14 mouse cellular contexts compared by ENCODE assay signal in the genomic region with DNA sequence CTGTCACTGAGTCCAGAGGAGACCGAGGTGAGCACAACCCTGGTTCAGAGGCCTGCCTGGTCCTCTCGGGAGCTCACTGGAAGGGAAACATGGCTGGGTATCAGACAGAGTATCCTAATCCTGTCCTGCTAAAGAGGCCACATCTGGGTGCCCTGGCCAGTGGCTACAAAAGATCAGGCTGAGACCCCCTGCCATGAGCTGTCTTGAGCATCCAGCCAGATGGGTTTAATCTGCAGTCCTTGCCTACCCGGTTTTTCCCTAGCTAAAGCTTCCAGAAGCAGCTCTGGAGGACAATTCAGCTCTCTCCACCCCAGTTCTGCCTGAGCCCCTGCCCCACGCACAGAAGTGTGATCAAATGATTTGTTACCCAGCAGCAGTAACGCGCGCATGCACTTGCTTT.
"Had no signal": no experiment of that assay in that cellular context is flagged by ENCODE, and none has a peak within 500 bp of the region (broad histone marks: within the 10 kb centered on the region; RNA-seq: fewer than 3 reads in every experiment).

No protein-coding gene starts in this region.

- H3K27ac ChIP-seq: kidney, postnatal 0 days; left cerebral cortex, adult 2 months; limb, embryonic 10.5 days; liver, embryonic 15.5 days; midbrain, embryonic 10.5 days; midbrain, embryonic 15.5 days had no signal

- H3K4me1 ChIP-seq: liver, embryonic 15.5 days had no signal

- H3K9me3 ChIP-seq: limb, embryonic 10.5 days; liver, embryonic 15.5 days; midbrain, embryonic 10.5 days; midbrain, embryonic 15.5 days had no signal

- DNase-seq: kidney, adult 9 months; lung, embryonic 14.5 days; lung, postnatal 10 days; lung, postnatal 4 days; right cerebral cortex, adult 18-20 months; right cerebral cortex, postnatal 25 days; thymus, postnatal 36 days had no signal

- ATAC-seq: midbrain, embryonic 15.5 days had no signal

- H3K9ac ChIP-seq: liver, embryonic 15.5 days; lung, embryonic 14.5 days; midbrain, embryonic 15.5 days had no signal

- H3K27me3 ChIP-seq: liver, embryonic 15.5 days had no signal

- H3K36me3 ChIP-seq: limb, embryonic 10.5 days; liver, embryonic 15.5 days; midbrain, embryonic 10.5 days; midbrain, embryonic 15.5 days had no signal

- H3K4me3 ChIP-seq: left cerebral cortex, adult 2 months; limb, embryonic 10.5 days; liver, embryonic 15.5 days; midbrain, embryonic 10.5 days; midbrain, embryonic 15.5 days had no signal

- H3K4me2 ChIP-seq: liver, embryonic 11.5 days; liver, embryonic 15.5 days; lung, embryonic 14.5 days; midbrain, embryonic 15.5 days had no signal
